Mouse (Mus musculus) B cell, adult 2 months (primary cell): ENCODE measurements around the gene Hnf1b.

Experiments used
- DNase-seq, 2 experiments: peaks; one replicate each; pipeline ENCODE4 v3.0.0; 2022

The Hnf1b gene

DNA sequence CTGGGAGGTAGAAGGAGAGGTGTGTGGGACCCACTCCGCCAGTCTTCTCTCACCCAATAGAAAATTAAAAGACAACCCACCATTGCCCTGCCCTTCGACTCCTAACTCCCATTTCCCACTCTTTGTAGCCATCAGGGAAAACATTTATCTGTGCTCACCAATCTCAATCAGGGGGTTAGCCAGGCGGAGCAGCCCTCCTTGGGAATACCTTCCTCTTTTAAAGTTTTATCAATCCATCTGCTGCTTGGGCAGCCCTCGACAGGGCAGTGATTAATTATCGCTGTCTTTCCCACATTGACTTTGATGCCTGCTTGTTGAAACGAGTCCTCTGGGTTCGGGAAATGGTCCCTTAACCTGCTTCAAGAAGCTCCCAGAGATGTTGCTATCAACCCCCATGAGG, 47.7 kb downstream of the Hnf1b start:
- no peak for DNase-seq

DNA sequence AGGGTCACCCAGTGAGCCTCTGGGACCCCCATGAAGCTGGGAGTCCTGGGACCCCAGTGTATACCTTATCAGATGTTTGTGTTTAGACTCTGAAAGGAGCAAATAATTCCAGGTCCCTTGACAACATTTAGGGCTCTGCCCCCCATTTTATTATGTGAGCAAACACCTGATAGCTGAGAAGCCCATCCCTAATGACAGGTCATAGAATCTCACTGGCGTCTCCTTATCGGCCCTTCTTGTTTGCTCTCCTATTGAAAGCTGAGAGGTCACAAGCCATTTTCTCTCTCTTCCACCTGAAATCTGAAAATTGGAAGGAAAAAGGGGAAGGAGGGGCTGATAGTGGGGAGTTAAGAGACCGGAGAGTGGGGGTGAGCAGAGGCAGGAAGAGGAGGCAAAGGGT, 52.9 kb downstream of the Hnf1b start:
- no peak for DNase-seq

DNA sequence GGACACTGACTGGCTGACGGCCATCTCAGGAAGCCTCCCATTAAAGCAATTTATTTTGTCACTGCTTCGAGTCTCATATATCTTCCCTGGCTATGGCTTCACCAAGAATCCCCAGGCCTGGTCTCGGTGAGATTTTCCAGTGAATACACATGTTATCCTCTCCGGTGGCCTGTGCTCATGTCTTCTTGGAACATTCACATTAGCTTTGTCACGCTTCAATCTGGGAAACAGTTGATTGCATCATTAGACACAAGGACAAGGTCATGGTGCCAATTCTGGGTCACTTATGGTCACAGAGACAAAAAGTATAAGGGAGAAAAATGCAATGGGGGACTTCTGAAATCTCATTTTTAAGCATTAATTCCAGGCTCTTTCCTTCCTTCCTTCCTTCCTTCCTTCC, 55.9 kb downstream of the Hnf1b start:
- DNase-seq, result no peak

DNA sequence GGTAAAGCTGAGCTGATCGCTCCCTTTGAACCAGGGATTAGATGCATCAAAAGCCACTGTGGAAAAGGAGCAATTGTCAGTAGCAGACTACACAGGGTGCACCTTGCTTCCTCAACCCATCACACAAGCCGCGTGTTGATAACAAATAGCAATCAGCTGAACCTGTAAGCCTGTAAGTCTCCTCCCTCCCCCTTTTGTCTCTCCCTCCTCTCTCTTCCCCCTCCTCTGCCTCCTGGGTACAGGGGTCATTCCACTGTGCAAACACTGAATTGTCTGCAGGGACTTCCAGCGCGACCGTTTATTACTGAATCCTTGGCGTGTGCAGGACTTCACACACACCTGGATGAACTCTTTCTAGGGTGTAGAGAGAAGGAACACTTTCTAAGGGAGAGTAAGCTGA, 58.5 kb downstream of the Hnf1b start:
- no peak for DNase-seq

GRCm38 (mm10) chr11:83913824-83914311, 64.0 kb downstream of the Hnf1b start:
- DNase-seq, result no peak

DNA sequence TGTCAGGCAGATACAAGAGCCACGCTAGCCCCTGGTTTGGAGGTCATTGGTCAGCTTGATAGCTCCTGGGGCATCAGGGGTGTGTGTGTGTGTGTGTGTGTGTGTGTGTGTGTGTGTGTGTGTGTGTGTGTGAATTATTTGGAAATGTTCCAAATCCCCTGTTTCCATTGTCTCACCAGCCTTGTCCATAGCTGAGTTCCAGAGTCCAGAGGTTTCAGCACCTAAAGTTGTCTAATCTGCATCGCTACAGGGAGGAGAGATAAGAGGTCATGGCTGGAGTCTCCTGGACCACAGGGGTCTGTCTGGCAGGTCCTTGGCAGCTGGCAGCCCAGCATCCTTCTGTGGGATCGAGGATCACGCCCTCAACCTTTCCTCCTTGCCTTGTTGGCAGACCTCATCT, 64.6 kb downstream of the Hnf1b start:
- DNase-seq, result no peak

DNA sequence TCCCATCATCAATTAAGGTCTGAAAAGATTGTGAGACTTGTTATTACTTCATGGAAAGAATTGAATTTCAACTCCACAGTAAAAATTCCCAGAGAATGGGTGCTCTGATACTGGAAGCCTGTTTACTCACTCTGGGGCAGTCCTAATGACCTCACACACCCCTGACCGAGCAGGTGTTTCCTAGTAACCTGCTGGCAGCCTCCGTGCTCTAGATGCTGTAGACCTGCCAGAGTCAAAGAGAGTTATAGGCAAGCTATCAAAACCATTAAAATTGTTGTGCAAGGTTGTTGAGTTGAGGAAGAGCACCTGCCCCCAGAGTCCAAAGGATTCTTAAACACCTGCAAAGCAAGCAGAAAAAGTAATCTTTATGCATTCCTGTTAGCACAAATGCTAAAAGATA, 72.7 kb downstream of the Hnf1b start:
- no peak for DNase-seq

DNA sequence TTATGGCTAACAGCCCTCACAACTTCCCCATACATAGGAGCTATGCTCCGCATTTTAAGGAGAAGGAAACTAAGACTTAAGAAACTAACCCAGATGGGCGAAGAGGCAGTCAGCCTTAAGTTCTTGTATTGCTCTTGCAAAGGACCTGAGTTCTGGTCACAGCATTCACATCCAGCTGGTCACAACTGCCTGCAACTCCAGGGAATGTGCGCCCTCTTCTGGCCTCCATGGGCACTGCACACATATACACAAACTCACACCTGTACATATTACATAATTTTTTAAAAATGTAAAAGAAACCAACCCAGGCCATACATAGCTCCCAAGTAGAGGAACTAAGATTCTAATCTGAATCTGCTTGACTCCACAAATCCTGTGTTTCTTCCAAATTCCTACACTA, 77.2 kb downstream of the Hnf1b start:
- peak; percentile 49 to 51 for DNase-seq

DNA sequence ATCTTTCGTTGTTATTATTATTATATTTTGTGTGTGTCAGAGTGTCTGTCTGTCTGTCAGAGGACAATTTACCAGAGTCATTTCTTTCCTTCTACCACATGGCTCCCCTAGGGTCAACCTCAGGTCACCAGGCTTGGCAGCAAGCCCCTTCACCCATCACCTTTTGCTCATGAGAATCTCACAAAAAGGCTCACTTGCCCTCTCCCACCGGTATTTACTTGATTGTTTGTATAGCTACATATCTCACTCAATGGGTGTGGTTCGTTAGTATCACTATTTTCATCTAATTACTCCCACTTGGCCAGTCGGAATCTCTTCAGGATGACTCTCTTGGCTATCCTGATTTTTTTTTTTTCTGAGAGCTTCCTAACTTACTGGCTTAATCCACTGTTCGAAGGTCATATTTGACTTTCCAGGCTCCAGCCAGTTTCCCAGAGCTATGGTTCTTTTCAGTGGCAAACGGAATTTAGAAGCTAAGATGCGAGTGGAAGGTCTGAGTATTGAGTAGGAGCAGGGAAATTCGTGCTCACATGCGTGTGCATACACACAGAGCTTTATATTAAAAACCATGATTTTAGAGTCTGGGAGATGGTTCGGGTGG, 82.7 kb downstream of the Hnf1b start:
- DNase-seq, result no peak

DNA sequence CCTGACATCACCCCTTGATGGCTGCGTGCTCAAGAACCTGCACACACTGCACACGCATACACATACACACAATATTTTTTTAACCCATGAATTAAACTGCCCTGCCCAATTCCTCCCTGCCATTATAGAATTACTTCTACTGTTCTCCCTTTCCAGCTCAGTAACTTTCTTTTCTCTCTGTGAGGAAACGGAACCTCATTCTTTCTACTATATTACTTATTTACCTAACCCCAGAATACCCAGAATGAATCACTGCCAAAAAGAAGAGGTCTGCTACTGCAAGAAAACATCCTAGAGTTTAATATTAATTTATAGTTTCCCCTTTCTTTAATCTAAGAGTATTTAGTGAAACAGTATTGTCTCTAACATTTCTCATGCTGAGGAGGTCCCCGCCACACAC, 83.5 kb downstream of the Hnf1b start:
- DNase-seq, result no peak

DNA sequence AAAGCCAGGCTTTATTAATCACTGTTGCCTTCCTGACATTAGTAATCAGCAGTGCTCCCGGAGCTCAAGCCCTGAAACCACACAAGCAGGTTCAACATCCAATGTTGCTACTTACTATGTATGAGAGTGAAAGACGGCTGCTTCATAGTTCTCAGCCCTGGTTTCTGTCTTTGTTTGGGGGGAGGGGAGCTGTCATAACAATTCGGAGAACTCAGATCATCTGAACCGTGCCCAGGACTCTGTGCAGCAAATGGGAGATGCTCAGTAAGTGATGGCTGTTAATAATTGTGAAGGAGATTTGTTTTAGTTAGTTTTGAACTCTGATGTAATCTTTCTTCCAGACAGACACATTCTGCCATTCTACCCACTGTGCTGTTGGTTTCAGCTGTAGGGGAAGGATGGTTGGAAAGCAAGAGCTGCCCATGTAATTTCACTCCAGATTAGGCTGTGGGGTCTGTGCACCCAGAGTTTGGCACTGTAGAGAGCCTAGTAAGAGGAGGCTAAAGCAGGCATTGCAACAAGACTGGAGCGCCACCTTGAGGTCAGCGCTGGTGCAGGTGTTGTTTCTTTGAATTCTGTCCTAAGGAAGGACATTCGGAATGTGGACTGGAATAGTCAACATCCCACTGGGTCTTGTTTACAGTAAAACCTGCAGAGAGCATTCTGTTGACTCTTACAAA, 86.3 kb downstream of the Hnf1b start:
- peak; percentile 77 to 79 for DNase-seq

- DNase-seq, result no peak
Observed at GRCm38 (mm10) chr11:83938556-83938955, 88.7 kb downstream of the Hnf1b start.

DNA sequence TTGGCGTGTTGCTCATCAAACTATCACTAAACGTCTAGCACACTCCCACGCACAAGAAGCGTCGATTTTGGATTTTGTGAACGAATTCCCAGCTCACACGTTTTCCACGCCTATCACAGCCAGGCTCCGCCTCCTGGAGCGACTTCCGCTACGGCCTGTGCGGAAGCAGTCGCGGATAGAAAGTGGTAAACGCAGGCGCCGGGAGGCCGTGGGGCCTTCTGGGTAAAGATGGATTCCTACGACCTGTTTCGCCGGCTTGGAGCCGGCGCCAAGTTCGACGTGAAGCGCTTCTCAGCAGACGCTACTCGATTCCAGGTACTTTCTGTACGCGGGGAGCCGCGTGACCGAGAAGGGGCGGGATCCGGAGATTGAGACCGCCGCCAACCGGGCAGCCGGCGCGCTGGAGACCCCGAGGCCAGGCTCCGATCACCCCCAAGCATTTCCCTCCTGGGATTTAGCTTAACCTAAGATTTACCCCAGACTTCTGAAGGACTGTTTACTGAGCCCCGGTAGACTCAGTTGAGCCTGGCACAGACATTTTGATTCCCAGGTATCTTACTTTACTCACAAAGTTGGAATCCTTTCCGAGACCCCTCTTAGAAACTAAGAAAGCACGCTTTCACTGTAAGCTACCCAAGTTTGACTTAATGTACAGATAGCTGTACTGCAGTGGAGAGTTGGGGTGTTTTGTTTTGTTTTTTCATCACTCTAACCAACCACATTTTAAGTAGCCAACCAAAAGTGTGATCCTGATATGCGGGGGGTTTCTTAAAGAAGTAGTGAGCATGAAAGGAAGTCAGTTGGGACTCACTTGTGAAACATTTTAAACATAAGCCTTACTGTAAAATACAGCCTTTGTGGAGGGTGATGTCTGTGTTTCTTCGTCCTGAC, 92.3 kb downstream of the Hnf1b start, which contains the start of gene Ddx52:
TSS of gene Ddx52 (plus strand) at position 113 of the 891 bp plus-strand sequence.
- DNase-seq, result peak; percentile 87
